Mouse (Mus musculus) spleen, postnatal 10 days (tissue): ENCODE measurements at regions not wholly inside any gene's neighbourhood (a gene's known extent, or its start where the extent isn't known, plus 50 kb on each side); places are given as distances from the start of the nearest gene placed in this dataset.

Experiments
- DNase-seq, 2 experiments: peaks; one replicate each; pipeline ENCODE4 v3.0.0; 2021 to 2022; ENCODE audit warnings: low spot score in 2 of 2

GRCm38 (mm10) chr1:35786241-35786640 is 282.0 kb upstream of the Hs6st1 start:
- no peak for DNase-seq

GRCm38 (mm10) chr1:35786668-35787213 is 281.5 kb upstream of the Hs6st1 start:
- no peak for DNase-seq

- no peak for DNase-seq
These were observed 271.1 kb upstream of the Hs6st1 start for GRCm38 (mm10) chr1:35797064-35797463.

GRCm38 (mm10) chr1:35797526-35797925 is 270.7 kb upstream of the Hs6st1 start:
- DNase-seq, result no peak

- no peak for DNase-seq
These were observed 262.7 kb upstream of the Hs6st1 start for GRCm38 (mm10) chr1:35805546-35805945.

GRCm38 (mm10) chr1:35806329-35806728 is 261.9 kb upstream of the Hs6st1 start:
- DNase-seq, result no peak

GRCm38 (mm10) chr1:35806731-35807130 is 261.5 kb upstream of the Hs6st1 start:
- DNase-seq, result no peak

GRCm38 (mm10) chr1:35808894-35809293 is 259.3 kb upstream of the Hs6st1 start:
- DNase-seq, result no peak

GRCm38 (mm10) chr1:35809341-35809740 is 258.9 kb upstream of the Hs6st1 start:
- DNase-seq, result no peak

- no peak for DNase-seq
These were observed 257.4 kb upstream of the Hs6st1 start for GRCm38 (mm10) chr1:35810571-35811342.

GRCm38 (mm10) chr1:35811380-35811779 is 256.8 kb upstream of the Hs6st1 start:
- no peak for DNase-seq

GRCm38 (mm10) chr1:35811795-35812194 is 256.4 kb upstream of the Hs6st1 start:
- DNase-seq, result no peak

GRCm38 (mm10) chr1:35813625-35814024 is 254.6 kb upstream of the Hs6st1 start:
- peak in 1 of 2 experiments; percentile 36 for DNase-seq

GRCm38 (mm10) chr1:35814207-35814606 is 254.0 kb upstream of the Hs6st1 start:
- DNase-seq, result no peak

- no peak for DNase-seq
These were observed 253.4 kb upstream of the Hs6st1 start for GRCm38 (mm10) chr1:35814751-35815150.

- DNase-seq, result no peak
These were observed 246.4 kb upstream of the Hs6st1 start for GRCm38 (mm10) chr1:35821791-35822190.

- no peak for DNase-seq
These were observed 245.6 kb upstream of the Hs6st1 start for GRCm38 (mm10) chr1:35822376-35823202.

GRCm38 (mm10) chr1:35823496-35823895 is 244.7 kb upstream of the Hs6st1 start:
- no peak for DNase-seq

- DNase-seq, result no peak
These were observed 244.0 kb upstream of the Hs6st1 start for GRCm38 (mm10) chr1:35823981-35824880.

- no peak for DNase-seq
These were observed 242.7 kb upstream of the Hs6st1 start for GRCm38 (mm10) chr1:35825531-35825966.

- no peak for DNase-seq
These were observed 241.6 kb upstream of the Hs6st1 start for GRCm38 (mm10) chr1:35826575-35827114.
